ENCODE assay signal across 8 mouse cellular contexts in the genomic region with DNA sequence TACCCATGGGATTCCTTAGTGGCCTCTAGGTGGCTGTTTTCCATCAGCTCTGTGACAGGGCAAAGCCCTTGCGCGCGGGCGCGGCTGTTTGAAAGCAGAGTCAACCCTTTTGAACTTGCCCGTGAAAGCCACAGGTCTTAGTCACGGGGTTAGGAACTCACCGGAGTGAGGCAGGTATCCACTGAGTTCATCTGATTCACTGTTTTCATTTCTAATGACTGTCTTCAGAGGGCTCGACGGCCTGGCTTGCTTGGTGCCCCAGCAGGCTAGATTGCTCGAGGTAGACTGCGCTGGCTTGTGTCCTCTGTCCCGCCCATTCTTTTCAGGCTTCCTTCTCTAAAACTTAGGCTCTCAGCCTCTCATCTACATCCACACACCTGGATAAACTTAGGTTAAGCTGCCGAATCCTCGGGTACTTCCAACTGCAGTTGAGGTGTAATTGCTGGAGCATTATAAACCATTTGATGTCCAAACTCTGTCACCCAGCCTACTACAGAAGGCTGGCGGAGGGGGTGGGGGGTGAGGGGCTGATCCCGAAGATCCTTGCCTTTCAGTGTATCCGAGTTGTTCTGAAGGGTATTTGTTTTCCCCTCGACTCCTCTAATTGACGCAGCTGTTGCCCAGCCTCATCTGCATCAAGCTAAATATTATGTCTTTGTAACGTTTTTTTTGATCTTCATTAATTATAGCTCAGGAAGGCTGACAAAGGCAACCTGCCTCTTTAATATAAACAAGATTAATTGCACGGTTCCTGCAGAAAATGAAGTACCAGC. TPM values are rescaled to one million over a fixed set of nuclear protein-coding genes. Genes with fewer than 3 reads are reported as not detected.
A peak's percentile ranks its signal among the peaks of the same experiment; 100 is the strongest.
DNase-seq lines count a peak whose midpoint lies in the region; ATAC-seq and TF ChIP-seq lines count a peak whose summit lies in the region.

No protein-coding gene starts in this region.

- H3K4me3 ChIP-seq in heart, embryonic 12.5 days, result peak overlapping the region; percentile 38
- H3K4me3 ChIP-seq in limb, embryonic 15.5 days, result peak overlapping the region; percentile 14; the same call in 1 of the 2 replicates
- H3K4me3 ChIP-seq in stomach, postnatal 0 days (ENCODE audit: low read depth, low read length), result no peak overlapping the region

- no peaks in the 10 kb centered on the region for H3K36me3 ChIP-seq in heart, embryonic 12.5 days
- H3K36me3 ChIP-seq in limb, embryonic 15.5 days, result no peaks in the 10 kb centered on the region
- no peaks in the 10 kb centered on the region for H3K36me3 ChIP-seq in stomach, postnatal 0 days (ENCODE audit: control insufficient read depth, insufficient read depth, low read length)

- no peak overlapping the region for H3K27ac ChIP-seq in heart, embryonic 12.5 days (ENCODE audit: poor library complexity, severe bottlenecking)
- H3K27ac ChIP-seq in limb, embryonic 15.5 days, result no peak overlapping the region
- H3K27ac ChIP-seq in stomach, postnatal 0 days (replicated peaks), result peak overlapping the region; percentile 3; the same call in 1 of the 2 replicates

- no peak for DNase-seq in heart, postnatal 14 days
- peak; percentile 37 to 58 for DNase-seq in urinary bladder, postnatal 36 days (ENCODE audit: low spot score in 2 of 2)
- DNase-seq in urinary bladder, adult 2 months (ENCODE audit: low spot score), result no peak
- DNase-seq in stomach, postnatal 0 days (ENCODE audit: low spot score), result peak; percentile 47
- DNase-seq in adrenal gland, adult 2 months, result no peak
- no peak for DNase-seq in right cerebral cortex, postnatal 4 days

- H3K27me3 ChIP-seq in heart, embryonic 12.5 days (replicated peaks), result no peaks in the 10 kb centered on the region; the same call in 1 of the 2 replicates
- H3K27me3 ChIP-seq in limb, embryonic 15.5 days, result no peaks in the 10 kb centered on the region
- H3K27me3 ChIP-seq in stomach, postnatal 0 days (ENCODE audit: control insufficient read depth, insufficient read depth, low read length), result no peaks in the 10 kb centered on the region

- no peak for TF ChIP-seq EP300 in stomach, postnatal 0 days (optimal IDR thresholded peaks at IDR 0.05)

- no peak for ATAC-seq in heart, embryonic 12.5 days (ENCODE audit: insufficient number of reproducible peaks, low FRiP score)
- no peak for ATAC-seq in limb, embryonic 15.5 days (ENCODE audit: insufficient number of reproducible peaks, low FRiP score, low TSS enrichment, low read depth)
- peak; percentile 73 for ATAC-seq in stomach, postnatal 0 days (ENCODE audit: low FRiP score, low TSS enrichment)

- H3K9me3 ChIP-seq in heart, embryonic 12.5 days (replicated peaks), result no peaks in the 10 kb centered on the region
- H3K9me3 ChIP-seq in limb, embryonic 15.5 days, result no peaks in the 10 kb centered on the region
- H3K9me3 ChIP-seq in stomach, postnatal 0 days (ENCODE audit: control insufficient read depth, low read length), result no peaks in the 10 kb centered on the region

- intact Hi-C loops in heart, postnatal 14 days (cut with DNase I), result no loop called here

- 6% methylated on average over 22 of the region's 22 CpGs for WGBS in heart, embryonic 12.5 days
- WGBS in limb, embryonic 15.5 days, result 3% methylated on average over 22 of the region's 22 CpGs
- WGBS in stomach, postnatal 0 days, result 11% methylated on average over 22 of the region's 22 CpGs

- peak; percentile 38 for TF ChIP-seq CTCF in stomach, postnatal 0 days (IDR thresholded peaks at IDR 0.05; ENCODE audit: low read depth)

- peaks cover 23% of the 10 kb centered on the region for H3K4me1 ChIP-seq in heart, embryonic 12.5 days (replicated peaks)
- H3K4me1 ChIP-seq in limb, embryonic 15.5 days, result peaks cover 17% of the 10 kb centered on the region
- no peaks in the 10 kb centered on the region; the same call in 1 of the 2 replicates for H3K4me1 ChIP-seq in stomach, postnatal 0 days (replicated peaks; ENCODE audit: control insufficient read depth, insufficient read depth)

- peak overlapping the region; percentile 61 for H3K4me2 ChIP-seq in heart, embryonic 12.5 days
- peak overlapping the region; percentile 30 for H3K4me2 ChIP-seq in limb, embryonic 15.5 days
- H3K4me2 ChIP-seq in stomach, postnatal 0 days (replicated peaks; ENCODE audit: low read depth), result peak overlapping the region; percentile 36

- H3K9ac ChIP-seq in heart, embryonic 12.5 days, result no peak overlapping the region
- no peak overlapping the region for H3K9ac ChIP-seq in limb, embryonic 15.5 days
- H3K9ac ChIP-seq in stomach, postnatal 0 days (ENCODE audit: low read length), result no peak overlapping the region

RNA-seq across cellular contexts. Expression of a gene that starts 24.0 kb away (rescaled TPM):
- not detected in 2 replicates for polyA plus RNA-seq in heart, embryonic 12.5 days (2016; fragmentation: Nextera tagmentation; extraction: Ambion mirVana)
- under 1 TPM; 0.39 to 0.69 TPM for total RNA-seq in heart, postnatal 14 days (2021)
- 1.4 and 1.5 TPM in 2 replicates for polyA plus RNA-seq in urinary bladder, adult 2 months (2012; rRNA removed)
- polyA plus RNA-seq in limb, embryonic 15.5 days (2015; fragmentation: Nextera tagmentation; extraction: Ambion mirVana), result 2.6 and 3.4 TPM in 2 replicates
- polyA plus RNA-seq in stomach, postnatal 0 days (2015; fragmentation: Nextera tagmentation; extraction: Ambion mirVana), result 0.64 and 0.73 TPM in 2 replicates
- 1 to 10 TPM in 1 of 2 experiments, not detected in 1; 1.5 TPM for total RNA-seq in adrenal gland, adult 2 months (2021)
- polyA plus RNA-seq in adrenal gland, adult 2 months (2012; rRNA removed), result 0.04 and 0.07 TPM in 2 replicates

Comparison
In these comparisons a context has a peak if more than half of its experiments do, and no peak if none do; other contexts are left out.
1. DNase-seq: peak in urinary bladder, postnatal 36 days (2 of 2) and stomach, postnatal 0 days (single experiment); none in heart, postnatal 14 days (0 of 2), urinary bladder, adult 2 months (single experiment), adrenal gland, adult 2 months (single experiment) and right cerebral cortex, postnatal 4 days (single experiment).
2. Peak in every context shown above with its lines, with median percentiles within 50 percentile points of each other: H3K4me2 ChIP-seq.